Mouse (Mus musculus) embryo, embryonic 9.5 days (tissue): ENCODE data around the gene Frmpd2.

Source experiments
- DNase-seq: peaks from one replicate; pipeline ENCODE4 v3.0.0-alpha.2; 2017; ENCODE audit errors: extremely low spot score

Gene Frmpd2

GRCm38 (mm10) chr14:33506696-33507095, 35.2 kb downstream of the Frmpd2 start:
- DNase-seq = no peak

GRCm38 (mm10) chr14:33508660-33509059, 37.2 kb downstream of the Frmpd2 start:
- no peak for DNase-seq

GRCm38 (mm10) chr14:33513877-33514276, 42.4 kb downstream of the Frmpd2 start:
- DNase-seq = no peak

DNA sequence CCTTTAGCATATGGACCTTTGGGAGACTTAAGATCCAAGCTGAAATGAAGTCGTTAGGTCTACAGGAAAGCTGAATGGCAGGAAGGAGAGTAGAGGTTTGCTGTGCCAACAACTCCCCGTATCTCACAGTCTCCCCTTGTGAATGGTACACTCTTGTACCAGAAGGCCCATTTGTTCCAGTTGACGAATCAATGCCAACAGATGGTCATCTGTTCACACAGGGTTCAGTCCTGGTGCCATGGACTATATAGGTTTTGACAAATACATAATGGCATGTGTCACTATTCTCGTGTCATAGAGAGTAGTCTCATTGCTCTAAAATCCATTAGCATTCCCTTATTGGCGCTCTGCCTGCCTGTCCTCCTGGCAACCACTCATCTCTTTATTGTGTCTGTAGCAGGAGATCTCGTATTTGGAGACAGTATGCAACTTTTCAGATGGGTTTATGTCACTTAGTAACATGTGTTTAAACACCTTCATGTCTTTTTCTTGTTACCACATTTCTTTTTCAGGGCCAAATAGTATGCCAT, 43.3 kb downstream of the Frmpd2 start:
- DNase-seq = no peak

DNA sequence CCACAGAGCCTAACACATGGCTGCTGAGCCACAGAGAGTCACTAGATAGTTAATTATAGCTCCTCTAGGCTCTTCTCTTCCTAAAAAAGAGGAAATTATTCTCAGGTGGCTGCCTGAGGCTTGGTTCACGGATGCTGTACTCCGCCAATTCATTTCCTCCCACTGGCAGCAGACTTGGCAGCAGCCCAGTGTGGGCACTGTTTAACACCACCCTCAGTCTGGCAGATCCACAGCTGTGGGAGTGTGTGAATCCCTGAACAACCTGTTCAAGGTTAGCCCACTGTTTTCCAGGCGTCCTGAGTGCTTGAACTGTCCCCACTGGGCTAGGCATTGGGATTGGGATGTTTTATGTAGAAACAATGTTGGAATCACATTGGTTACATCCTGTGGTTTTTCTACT, 50.0 kb downstream of the Frmpd2 start:
- DNase-seq = no peak

GRCm38 (mm10) chr14:33525272-33525983, 53.9 kb downstream of the Frmpd2 start:
- DNase-seq = no peak

DNA sequence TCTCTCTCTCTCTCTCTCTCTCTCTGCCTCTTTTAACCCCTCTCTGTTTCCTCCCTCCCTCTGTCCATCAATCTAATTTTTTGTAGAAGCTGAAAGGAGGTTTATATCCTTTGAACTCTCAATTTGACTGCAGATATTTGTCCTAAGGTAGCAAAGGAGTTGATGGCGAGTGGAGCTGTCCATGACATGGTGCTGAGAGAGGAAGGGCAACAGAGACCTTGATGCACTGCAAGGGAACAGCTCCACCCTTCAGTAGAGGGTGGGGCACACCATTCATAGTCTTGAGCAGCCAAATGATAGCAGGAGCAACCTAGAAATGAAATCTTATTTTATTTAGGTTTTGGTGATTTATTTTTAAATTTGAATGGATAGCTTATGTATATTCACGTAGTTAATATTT, 55.1 kb downstream of the Frmpd2 start:
- DNase-seq = no peak

DNA sequence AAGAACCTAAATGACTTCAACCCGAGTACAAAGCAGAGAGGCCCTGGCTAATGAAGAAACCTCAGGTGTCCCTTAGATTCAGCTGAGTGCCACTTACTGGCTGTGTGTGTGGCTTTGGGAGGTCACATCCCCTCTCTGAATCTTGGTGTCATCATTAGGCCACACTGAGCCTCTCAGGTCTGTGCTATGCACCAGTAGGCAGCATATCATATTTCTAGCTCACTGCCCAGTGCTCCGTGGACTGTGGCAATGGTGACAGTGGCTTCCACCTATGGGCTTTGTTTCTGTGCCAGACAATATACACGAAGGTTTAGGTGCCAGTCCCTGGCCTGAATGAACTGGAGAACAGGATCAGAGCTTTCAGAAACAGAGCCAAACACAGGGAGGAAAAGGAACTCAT, 56.4 kb downstream of the Frmpd2 start:
- no peak for DNase-seq

GRCm38 (mm10) chr14:33531331-33531912, 59.9 kb downstream of the Frmpd2 start:
- no peak for DNase-seq

- no peak for DNase-seq
Measured at GRCm38 (mm10) chr14:33532792-33533191, 61.3 kb downstream of the Frmpd2 start.

DNA sequence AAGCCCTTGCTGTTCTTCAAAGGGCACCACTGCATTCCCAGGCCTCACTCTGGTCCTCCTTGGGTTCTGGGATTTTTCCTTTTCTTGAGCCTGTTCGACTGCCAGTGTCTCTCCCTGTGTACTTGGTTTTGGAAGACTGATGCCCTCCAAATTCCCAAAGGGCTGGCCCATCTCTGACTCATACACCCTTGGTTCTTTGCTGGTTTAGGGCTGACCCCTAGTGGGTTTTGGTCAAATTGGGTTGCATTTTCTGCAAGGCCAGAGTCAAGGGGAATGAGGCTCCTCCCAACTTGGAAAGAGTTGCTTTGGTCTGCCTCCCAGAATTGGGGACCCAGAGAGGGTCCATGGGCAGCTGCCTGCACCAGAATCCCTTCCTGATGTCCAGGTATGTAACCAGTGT, 62.0 kb downstream of the Frmpd2 start:
- DNase-seq = no peak

GRCm38 (mm10) chr14:33535317-33535716, 63.8 kb downstream of the Frmpd2 start:
- no peak for DNase-seq

DNA sequence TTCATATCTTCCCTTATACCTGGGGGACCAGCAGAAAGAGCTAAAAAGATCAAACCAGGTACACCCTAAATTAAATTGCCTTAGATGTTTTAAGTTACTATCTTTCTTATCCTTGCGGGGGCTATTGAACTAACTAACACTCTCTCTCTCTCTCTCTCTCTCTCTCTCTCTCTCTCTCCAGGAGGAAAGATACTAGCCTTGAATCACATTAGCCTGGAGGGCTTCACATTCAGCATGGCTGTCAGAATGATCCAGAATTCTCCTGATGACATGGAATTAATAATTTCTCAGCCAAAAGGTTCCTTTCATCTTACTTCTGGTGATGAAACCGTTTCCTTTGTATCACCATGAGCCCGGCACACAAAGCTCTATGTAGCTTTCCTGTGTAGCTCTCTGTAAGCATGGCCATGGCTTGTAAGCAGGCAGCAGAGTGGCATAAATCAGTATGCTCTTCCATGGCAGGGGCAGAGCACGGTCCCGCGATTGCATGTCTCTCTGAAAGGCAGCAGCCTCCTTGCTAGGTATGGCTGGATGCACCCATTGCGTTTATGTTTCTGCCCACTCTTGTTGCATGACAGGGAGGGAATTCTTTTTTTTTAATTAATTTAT, 68.2 kb downstream of the Frmpd2 start:
- no peak for DNase-seq

GRCm38 (mm10) chr14:33545565-33546143, 74.2 kb downstream of the Frmpd2 start:
- no peak for DNase-seq

DNA sequence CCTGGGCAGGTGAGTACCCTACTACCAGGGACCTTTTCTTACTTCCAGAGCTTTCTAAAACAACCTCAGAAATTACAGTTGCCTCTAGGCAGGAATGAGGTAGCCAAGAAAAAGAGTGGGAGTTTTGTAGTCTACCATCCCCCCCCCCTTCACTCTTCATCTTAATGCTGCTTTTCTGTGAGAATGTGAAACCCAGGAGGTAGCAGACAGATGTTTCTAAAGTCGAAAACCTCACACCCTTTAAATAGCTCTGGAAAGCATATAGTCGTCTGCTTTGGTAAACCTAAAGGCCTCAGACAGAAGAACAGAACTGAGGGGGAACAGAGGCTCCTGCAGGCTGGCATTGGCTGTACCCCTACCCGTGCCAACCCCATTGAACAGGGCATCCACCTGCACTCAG, 77.2 kb downstream of the Frmpd2 start:
- DNase-seq = no peak

- no peak for DNase-seq
Measured at GRCm38 (mm10) chr14:33549856-33550255, 78.4 kb downstream of the Frmpd2 start.

DNA sequence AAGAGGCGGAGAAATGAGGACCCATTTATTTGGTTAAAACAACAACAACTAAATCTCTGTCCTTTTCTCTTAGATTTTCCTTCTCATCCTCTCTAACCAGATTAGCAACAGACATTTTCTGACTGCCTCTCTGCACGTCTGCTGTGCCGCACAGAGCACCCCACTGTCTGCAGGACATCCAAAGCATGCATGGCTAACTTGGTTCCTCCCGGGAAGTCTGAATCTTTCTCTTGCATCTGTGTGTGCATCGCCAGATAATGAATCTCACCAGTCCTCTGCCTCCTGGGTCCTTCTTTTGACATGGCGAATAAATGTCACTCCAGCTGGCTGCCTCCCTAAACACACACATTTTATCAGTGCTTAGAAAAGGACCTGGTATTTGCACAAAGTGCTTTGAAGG, 99.2 kb downstream of the Frmpd2 start:
- no peak for DNase-seq

GRCm38 (mm10) chr14:33573643-33574042, 102.1 kb downstream of the Frmpd2 start:
- DNase-seq = no peak

GRCm38 (mm10) chr14:33579771-33580484, 108.4 kb downstream of the Frmpd2 start:
- DNase-seq = no peak

DNA sequence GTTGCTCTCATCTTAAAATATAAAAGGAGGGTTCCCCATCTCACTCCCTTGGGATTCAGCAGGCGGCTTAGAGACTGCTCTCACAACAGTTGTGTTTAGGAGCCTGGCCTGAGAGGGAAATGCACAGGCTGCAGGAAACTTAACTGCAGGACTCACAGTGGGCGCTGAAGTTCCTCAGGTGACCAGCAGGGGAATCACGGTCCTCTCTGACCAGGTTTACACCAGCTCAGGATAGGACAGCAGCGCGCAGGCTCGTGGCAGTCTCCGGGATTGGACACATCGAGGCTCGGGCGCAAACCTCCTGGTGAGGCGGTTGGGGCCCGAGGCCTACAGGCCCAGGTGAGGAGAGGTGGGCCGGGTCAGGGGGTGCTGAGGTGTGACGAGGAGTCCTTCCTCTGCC, 117.5 kb downstream of the Frmpd2 start, which contains the start of gene Ptpn20:
Gene Ptpn20, plus strand, starts transcription at position 257 of the 400 bp plus-strand sequence.
- DNase-seq = peak; percentile 10

- no peak for DNase-seq
Measured at GRCm38 (mm10) chr14:33598376-33599130, 127.1 kb downstream of the Frmpd2 start.
